Mouse (Mus musculus): ENCODE data around the gene Ankrd34a. TPM values are rescaled to one million over a fixed set of nuclear protein-coding genes. Genes with fewer than 3 reads are reported as not detected.

The Ankrd34a gene
- total and polyA plus RNA-seq, 3 experiments, result 0.04 to 0.11 TPM; not detected in 1

DNA sequence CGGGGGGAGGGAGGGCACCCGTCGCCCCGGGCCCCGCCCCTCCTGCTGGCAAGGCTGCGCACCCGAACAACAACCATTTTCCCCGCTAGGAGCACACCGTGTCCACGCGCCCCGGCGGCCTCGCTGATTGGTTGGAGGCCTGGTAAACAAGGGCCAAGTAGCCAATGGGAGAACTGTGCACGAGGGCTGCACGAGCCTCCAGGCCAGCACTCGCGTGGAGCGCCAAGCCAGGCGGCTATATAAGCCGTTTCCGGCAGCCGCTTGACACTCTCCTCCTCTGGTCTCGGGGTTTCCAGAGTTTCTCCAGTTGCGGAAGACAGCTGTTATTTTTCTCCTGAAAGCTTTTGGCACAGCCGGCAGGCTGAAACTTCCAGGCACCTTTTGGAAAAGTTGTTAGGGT lies 38.7 kb upstream of the Ankrd34a start, which contains the start of gene Txnip (continued):
- TF ChIP-seq MXI1 (IDR thresholded peaks at IDR 0.05; ENCODE audit: low read depth, low read length) (peak; percentile 100), USF1 (IDR thresholded peaks at IDR 0.05; ENCODE audit: low read depth, low read length) (no peak; the same call in 1 of the 2 replicates), MAZ (IDR thresholded peaks at IDR 0.05; ENCODE audit: low read depth, low read length) (peak; percentile 71; the same call in 1 of the 2 replicates), SIN3A (IDR thresholded peaks at IDR 0.05; ENCODE audit: low read length) (peak; percentile 98), ZMIZ1 (IDR thresholded peaks at IDR 0.05; ENCODE audit: low read depth, low read length) (peak; percentile 100), TCF12 (IDR thresholded peaks at IDR 0.05; ENCODE audit: low read depth, low read length) (peak; percentile 95), CTCF (conservative IDR thresholded peaks at IDR 0.05 in 1 of 2, IDR thresholded peaks at IDR 0.05 in 1 of 2; ENCODE audit: low read depth in 2 of 2, low read length in 2 of 2) (no peak), RAD21 (IDR thresholded peaks at IDR 0.05; ENCODE audit: low read depth, low read length) (no peak), IRF4 (IDR thresholded peaks at IDR 0.05; ENCODE audit: low read depth, low read length) (peak; percentile 80; the same call in 1 of the 2 replicates)

DNA sequence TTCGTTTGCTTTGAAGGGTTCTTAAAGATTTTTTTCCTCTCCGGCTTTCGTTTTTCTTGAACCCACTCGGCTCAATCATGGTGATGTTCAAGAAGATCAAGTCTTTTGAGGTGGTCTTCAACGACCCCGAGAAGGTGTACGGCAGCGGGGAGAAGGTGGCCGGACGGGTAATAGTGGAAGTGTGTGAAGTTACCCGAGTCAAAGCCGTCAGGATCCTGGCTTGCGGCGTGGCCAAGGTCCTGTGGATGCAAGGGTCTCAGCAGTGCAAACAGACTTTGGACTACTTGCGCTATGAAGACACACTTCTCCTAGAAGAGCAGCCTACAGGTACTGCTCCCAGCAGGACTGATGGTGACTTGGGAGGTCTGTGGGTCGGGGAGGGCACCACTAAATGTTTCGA lies 38.3 kb upstream of the Ankrd34a start:
- H3K27me3 ChIP-seq (replicated peaks), result no peaks in the 10 kb centered on the region
- peaks cover 28 to 30% of the 10 kb centered on the region in 2 experiments for H3K36me3 ChIP-seq (replicated peaks in 1 of 2; ENCODE audit: control insufficient read depth in 1 of 2, insufficient read depth in 1 of 2, low read length in 1 of 2)
- dilution Hi-C loops (cut with MboI; ENCODE audit: extremely low pct_ligation_motif_present, extremely low pct_unique_long_range_greater_than_20kb, low sequenced_read_pairs), result no loop called here
- no peak overlapping the region for H3K4me2 ChIP-seq (ENCODE audit: insufficient read depth, low read depth, poor library complexity, severe bottlenecking)
- peak; percentile 39; the same call in 1 of the 2 replicates for TF ChIP-seq EP300 (IDR thresholded peaks at IDR 0.05; ENCODE audit: low read length)
- TF ChIP-seq MAFK (IDR thresholded peaks at IDR 0.05; ENCODE audit: insufficient replicate concordance, low read length), result no peak
- TF ChIP-seq CHD1 (IDR thresholded peaks at IDR 0.05; ENCODE audit: low read depth, low read length), result peak; percentile 86; the same call in 1 of the 2 replicates
- TF ChIP-seq NELFE (IDR thresholded peaks at IDR 0.05; ENCODE audit: low read depth, low read length), result no peak
- TF ChIP-seq RCOR1 (conservative IDR thresholded peaks at IDR 0.05; ENCODE audit: low read depth, low read length), result 0 out of 2 replicates have a peak, but pooled peaks have one; percentile 25
- peak overlapping the region; percentile 77 to 100 (median 78) for H3K4me3 ChIP-seq (replicated peaks in 1 of 3; ENCODE audit: low read depth in 2 of 3, low read length in 2 of 3, poor library complexity in 1 of 3)
- H3K9me3 ChIP-seq (replicated peaks; ENCODE audit: low read length), result no peaks in the 10 kb centered on the region
- H3K27ac ChIP-seq (ENCODE audit: insufficient read depth, low read depth), result peak overlapping the region; percentile 98
- H3K4me1 ChIP-seq (ENCODE audit: control insufficient read depth in 1 of 2, insufficient read depth in 2 of 2), result peaks cover 8 to 46% of the 10 kb centered on the region in 2 experiments
- in situ Hi-C loops (cut with MboI; ENCODE audit: low pct_ligation_motif_present, low pct_unique_long_range_greater_than_20kb, low sequenced_read_pairs), result no loop called here
- peaks cover 41% of the 10 kb centered on the region for H3K79me2 ChIP-seq (replicated peaks; ENCODE audit: control insufficient read depth, extremely low read depth, insufficient read depth, poor library complexity, severe bottlenecking)
- no peak for DNase-seq (ENCODE audit: extremely low read depth)
- peak overlapping the region; percentile 98 for H3K9ac ChIP-seq (ENCODE audit: insufficient read depth, low read depth)

DNA sequence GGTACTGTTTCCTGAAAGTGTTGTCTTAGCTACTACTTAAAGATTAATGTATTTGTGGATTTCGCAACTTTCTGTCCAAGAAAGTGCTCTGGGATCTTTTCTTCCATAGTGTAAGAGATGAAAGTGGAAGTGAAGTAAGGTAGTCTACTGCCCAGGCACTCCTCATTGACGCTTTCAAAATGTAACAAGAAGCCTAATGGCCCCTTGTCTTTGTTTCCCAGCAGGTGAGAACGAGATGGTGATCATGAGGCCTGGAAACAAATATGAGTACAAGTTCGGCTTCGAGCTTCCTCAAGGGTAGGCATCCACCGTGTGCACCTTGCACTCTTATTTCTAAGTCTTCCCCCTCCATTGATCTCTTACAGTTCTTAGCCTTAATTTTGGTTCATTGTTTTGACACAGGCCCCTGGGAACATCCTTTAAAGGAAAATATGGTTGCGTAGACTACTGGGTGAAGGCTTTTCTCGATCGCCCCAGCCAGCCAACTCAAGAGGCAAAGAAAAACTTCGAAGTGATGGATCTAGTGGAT lies 37.7 kb upstream of the Ankrd34a start:
- Histone ChIP-seq H3K4me1 (ENCODE audit: control insufficient read depth in 1 of 2, insufficient read depth in 2 of 2) (peaks cover 8 to 50% of the 10 kb centered on the region in 2 experiments), H3K9ac (ENCODE audit: insufficient read depth, low read depth) (peak overlapping the region; percentile 98), H3K36me3 (replicated peaks in 1 of 2; ENCODE audit: control insufficient read depth in 1 of 2, insufficient read depth in 1 of 2, low read length in 1 of 2) (peaks cover 28 to 30% of the 10 kb centered on the region in 2 experiments), H3K27ac (ENCODE audit: insufficient read depth, low read depth) (peak overlapping the region; percentile 98), H3K27me3 (replicated peaks) (no peaks in the 10 kb centered on the region), H3K4me3 (replicated peaks in 1 of 3; ENCODE audit: low read depth in 2 of 3, low read length in 2 of 3, poor library complexity in 1 of 3) (peak overlapping the region; percentile 77 to 100 (median 78)), H3K79me2 (replicated peaks; ENCODE audit: control insufficient read depth, extremely low read depth, insufficient read depth, poor library complexity, severe bottlenecking) (peaks cover 41% of the 10 kb centered on the region), H3K4me2 (ENCODE audit: insufficient read depth, low read depth, poor library complexity, severe bottlenecking) (peak overlapping the region; percentile 22; the same call in 1 of the 2 replicates), H3K9me3 (replicated peaks; ENCODE audit: low read length) (no peaks in the 10 kb centered on the region)
- TF ChIP-seq GABPA (IDR thresholded peaks at IDR 0.05; ENCODE audit: insufficient replicate concordance, low read depth, low read length) (no peak), ZMIZ1 (IDR thresholded peaks at IDR 0.05; ENCODE audit: low read depth, low read length) (0 out of 2 replicates have a peak, but pooled peaks have one; percentile 37), TBP (conservative IDR thresholded peaks at IDR 0.05; ENCODE audit: low read depth, low read length) (0 out of 2 replicates have a peak, but pooled peaks have one; percentile 4), PAX5 (IDR thresholded peaks at IDR 0.05; ENCODE audit: low read length) (no peak), IRF4 (IDR thresholded peaks at IDR 0.05; ENCODE audit: low read depth, low read length) (no peak; the same call in 1 of the 2 replicates), POLR2AphosphoS2 (IDR thresholded peaks at IDR 0.05; ENCODE audit: low read depth, low read length) (0 out of 2 replicates have a peak, but pooled peaks have one; percentile 57), MAX (IDR thresholded peaks at IDR 0.05; ENCODE audit: low read length) (no peak; the same call in 1 of the 2 replicates), MXI1 (IDR thresholded peaks at IDR 0.05; ENCODE audit: low read depth, low read length) (peak; percentile 12; the same call in 1 of the 2 replicates), ELF1 (IDR thresholded peaks at IDR 0.05; ENCODE audit: low read depth, low read length) (no peak), NELFE (IDR thresholded peaks at IDR 0.05; ENCODE audit: low read depth, low read length) (no peak)
- DNase-seq (ENCODE audit: extremely low read depth), result peak; percentile 41
- in situ Hi-C loops (cut with MboI; ENCODE audit: low pct_ligation_motif_present, low pct_unique_long_range_greater_than_20kb, low sequenced_read_pairs) (no loop called here), dilution Hi-C loops (cut with MboI; ENCODE audit: extremely low pct_ligation_motif_present, extremely low pct_unique_long_range_greater_than_20kb, low sequenced_read_pairs) (no loop called here)

Measured in CH12.LX (cell line).